Mouse (Mus musculus): Measurements from ENCODE around the gene Slc17a1. TPM values are rescaled to one million over a fixed set of nuclear protein-coding genes. Genes with fewer than 3 reads are reported as not detected.

Slc17a1 gene
- total RNA-seq, 1 experiment: not detected

- Histone ChIP-seq H3K36me3 (ENCODE audit: control insufficient read depth, insufficient read depth, low read length, poor library complexity, severe bottlenecking) (no peaks in the 10 kb centered on the region), H3K9me3 (ENCODE audit: control insufficient read depth, insufficient read depth, low read depth, low read length) (no peaks in the 10 kb centered on the region), H3K4me3 (ENCODE audit: insufficient read depth in 1 of 2, low read depth in 1 of 2, low read length in 2 of 2, poor library complexity in 1 of 2, severe bottlenecking in 1 of 2) (no peak overlapping the region), H3K27ac (ENCODE audit: insufficient read depth, low read depth, low read length, poor library complexity, severe bottlenecking) (no peak overlapping the region), H3K4me1 (ENCODE audit: control insufficient read depth in 2 of 2, insufficient read depth in 2 of 2, low read length in 2 of 2, poor library complexity in 1 of 2) (no peaks in the 10 kb centered on the region), H3K9ac (ENCODE audit: insufficient read depth, low read depth, low read length, poor library complexity, severe bottlenecking) (no peak overlapping the region)
- DNase-seq (ENCODE audit: low read depth, low spot score): no peak
- in situ Hi-C loops (cut with MboI; ENCODE audit: low sequenced_read_pairs in 2 of 2, unreplicated experiment in 2 of 2): no loop called here
- TF ChIP-seq ZNF384 (IDR thresholded peaks at IDR 0.05; ENCODE audit: low read depth, low read length) (no peak), CHD2 (IDR thresholded peaks at IDR 0.05; ENCODE audit: low read depth, low read length) (no peak), HCFC1 (IDR thresholded peaks at IDR 0.05; ENCODE audit: borderline replicate concordance, insufficient read depth, low read length) (no peak), ZC3H11A (IDR thresholded peaks at IDR 0.05; ENCODE audit: borderline replicate concordance, low read depth, low read length) (no peak), MAFK (IDR thresholded peaks at IDR 0.05; ENCODE audit: insufficient read depth, low read depth, low read length) (no peak)
Measured at GRCm38 (mm10) chr13:23873141-23873540, 5.6 kb downstream of the Slc17a1 start.

- no peak overlapping the region for H3K4me3 ChIP-seq (ENCODE audit: insufficient read depth in 1 of 2, low read depth in 1 of 2, low read length in 2 of 2, poor library complexity in 1 of 2, severe bottlenecking in 1 of 2)
- no peaks in the 10 kb centered on the region for H3K4me1 ChIP-seq (ENCODE audit: control insufficient read depth in 2 of 2, insufficient read depth in 2 of 2, low read length in 2 of 2, poor library complexity in 1 of 2)
- no peaks in the 10 kb centered on the region for H3K36me3 ChIP-seq (ENCODE audit: control insufficient read depth, insufficient read depth, low read length, poor library complexity, severe bottlenecking)
- no peaks in the 10 kb centered on the region for H3K9me3 ChIP-seq (ENCODE audit: control insufficient read depth, insufficient read depth, low read depth, low read length)
- no peak overlapping the region for H3K9ac ChIP-seq (ENCODE audit: insufficient read depth, low read depth, low read length, poor library complexity, severe bottlenecking)
- no peak overlapping the region for H3K27ac ChIP-seq (ENCODE audit: insufficient read depth, low read depth, low read length, poor library complexity, severe bottlenecking)
- in situ Hi-C loops (cut with MboI; ENCODE audit: low sequenced_read_pairs in 2 of 2, unreplicated experiment in 2 of 2): no loop called here
- no peak for DNase-seq (ENCODE audit: low read depth, low spot score)
- no peak for TF ChIP-seq ZNF384 (IDR thresholded peaks at IDR 0.05; ENCODE audit: low read depth, low read length)
- TF ChIP-seq MAFK (IDR thresholded peaks at IDR 0.05; ENCODE audit: insufficient read depth, low read depth, low read length): no peak
- TF ChIP-seq CHD2 (IDR thresholded peaks at IDR 0.05; ENCODE audit: low read depth, low read length): no peak
- no peak for TF ChIP-seq ZC3H11A (IDR thresholded peaks at IDR 0.05; ENCODE audit: borderline replicate concordance, low read depth, low read length)
- TF ChIP-seq HCFC1 (IDR thresholded peaks at IDR 0.05; ENCODE audit: borderline replicate concordance, insufficient read depth, low read length): no peak
Measured at GRCm38 (mm10) chr13:23879106-23879505, 11.6 kb downstream of the Slc17a1 start.

- no peak for DNase-seq (ENCODE audit: low read depth, low spot score)
- in situ Hi-C loops (cut with MboI; ENCODE audit: low sequenced_read_pairs in 2 of 2, unreplicated experiment in 2 of 2): no loop called here
Measured at GRCm38 (mm10) chr13:23879636-23880035, 12.1 kb downstream of the Slc17a1 start.

GRCm38 (mm10) chr13:23885540-23885939, 18.0 kb downstream of the Slc17a1 start:
- in situ Hi-C loops (cut with MboI; ENCODE audit: low sequenced_read_pairs in 2 of 2, unreplicated experiment in 2 of 2): no loop called here
- no peaks in the 10 kb centered on the region for H3K36me3 ChIP-seq (ENCODE audit: control insufficient read depth, insufficient read depth, low read length, poor library complexity, severe bottlenecking)
- peak; percentile 7 for DNase-seq (ENCODE audit: low read depth, low spot score)
- H3K27ac ChIP-seq (ENCODE audit: insufficient read depth, low read depth, low read length, poor library complexity, severe bottlenecking): no peak overlapping the region
- H3K4me3 ChIP-seq (ENCODE audit: insufficient read depth in 1 of 2, low read depth in 1 of 2, low read length in 2 of 2, poor library complexity in 1 of 2, severe bottlenecking in 1 of 2): no peak overlapping the region
- no peaks in the 10 kb centered on the region for H3K9me3 ChIP-seq (ENCODE audit: control insufficient read depth, insufficient read depth, low read depth, low read length)
- no peak for TF ChIP-seq MAFK (IDR thresholded peaks at IDR 0.05; ENCODE audit: insufficient read depth, low read depth, low read length)
- TF ChIP-seq ZC3H11A (IDR thresholded peaks at IDR 0.05; ENCODE audit: borderline replicate concordance, low read depth, low read length): peak; percentile 61
- TF ChIP-seq HCFC1 (IDR thresholded peaks at IDR 0.05; ENCODE audit: borderline replicate concordance, insufficient read depth, low read length): no peak
- H3K4me1 ChIP-seq (ENCODE audit: control insufficient read depth in 2 of 2, insufficient read depth in 2 of 2, low read length in 2 of 2, poor library complexity in 1 of 2): no peaks in the 10 kb centered on the region
- H3K9ac ChIP-seq (ENCODE audit: insufficient read depth, low read depth, low read length, poor library complexity, severe bottlenecking): no peak overlapping the region

More at GRCm38 (mm10) chr13:23879636-23880035, 12.1 kb downstream of the Slc17a1 start:
- Histone ChIP-seq H3K4me3 (ENCODE audit: insufficient read depth in 1 of 2, low read depth in 1 of 2, low read length in 2 of 2, poor library complexity in 1 of 2, severe bottlenecking in 1 of 2) (no peak overlapping the region), H3K27ac (ENCODE audit: insufficient read depth, low read depth, low read length, poor library complexity, severe bottlenecking) (no peak overlapping the region), H3K4me1 (ENCODE audit: control insufficient read depth in 2 of 2, insufficient read depth in 2 of 2, low read length in 2 of 2, poor library complexity in 1 of 2) (no peaks in the 10 kb centered on the region), H3K9me3 (ENCODE audit: control insufficient read depth, insufficient read depth, low read depth, low read length) (no peaks in the 10 kb centered on the region), H3K36me3 (ENCODE audit: control insufficient read depth, insufficient read depth, low read length, poor library complexity, severe bottlenecking) (no peaks in the 10 kb centered on the region), H3K9ac (ENCODE audit: insufficient read depth, low read depth, low read length, poor library complexity, severe bottlenecking) (no peak overlapping the region)
- TF ChIP-seq CHD2 (IDR thresholded peaks at IDR 0.05; ENCODE audit: low read depth, low read length) (no peak), ZC3H11A (IDR thresholded peaks at IDR 0.05; ENCODE audit: borderline replicate concordance, low read depth, low read length) (no peak), MAFK (IDR thresholded peaks at IDR 0.05; ENCODE audit: insufficient read depth, low read depth, low read length) (no peak), ZNF384 (IDR thresholded peaks at IDR 0.05; ENCODE audit: low read depth, low read length) (no peak), HCFC1 (IDR thresholded peaks at IDR 0.05; ENCODE audit: borderline replicate concordance, insufficient read depth, low read length) (no peak)

Data from ES-E14 (cell line).